Mouse (Mus musculus) liver, embryonic 15.5 days (tissue): ENCODE measurements at regions not wholly inside any gene's neighbourhood (a gene's known extent, or its start where the extent isn't known, plus 50 kb on each side); places are given as distances from the start of the nearest gene placed in this dataset.

Experiments used
- ATAC-seq: fragments of 200-750 bp; cut with Nextera tagmentation; 2 replicates; pipeline ENCODE4 v1.8.0; 2017; ENCODE audit warnings: moderate number of reproducible peaks, mild to moderate bottlenecking, moderate library complexity; ENCODE audit not compliant: insufficient read depth
- H3K27ac ChIP-seq: fragments of 300-500 bp; sonication (generic); replicated peaks from 2 replicates; pipeline ENCODE4 v1.5.1; 2015; ENCODE audit warnings: mild to moderate bottlenecking, inconsistent platforms
- H3K27me3 ChIP-seq: fragments of 300-500 bp; sonication (generic); 2 replicates; pipeline ENCODE4 v1.6.1; 2015; ENCODE audit warnings: mild to moderate bottlenecking, inconsistent platforms
- H3K36me3 ChIP-seq: fragments of 300-500 bp; sonication (generic); replicated peaks from 2 replicates; pipeline ENCODE4 v1.6.1; 2015; ENCODE audit warnings: moderate library complexity, mild to moderate bottlenecking, inconsistent platforms
- H3K4me1 ChIP-seq: fragments of 300-500 bp; sonication (generic); replicated peaks from 2 replicates; pipeline ENCODE4 v1.6.1; 2015; ENCODE audit warnings: inconsistent platforms
- H3K4me2 ChIP-seq: fragments of 300-500 bp; sonication (generic); 2 replicates; pipeline ENCODE4 v1.6.1; 2015; ENCODE audit warnings: moderate library complexity, mild to moderate bottlenecking, inconsistent platforms
- H3K4me3 ChIP-seq: fragments of 300-500 bp; sonication (generic); replicated peaks from 2 replicates; pipeline ENCODE4 v1.5.1; 2015; ENCODE audit warnings: mild to moderate bottlenecking, inconsistent platforms
- H3K9ac ChIP-seq: fragments of 300-500 bp; sonication (generic); 2 replicates; pipeline ENCODE4 v1.6.1; 2015; ENCODE audit warnings: moderate library complexity, mild to moderate bottlenecking, inconsistent platforms
- H3K9me3 ChIP-seq: fragments of 300-500 bp; sonication (generic); replicated peaks from 2 replicates; pipeline ENCODE4 v1.6.1; 2016; ENCODE audit warnings: inconsistent platforms
- WGBS: fragments of 180-500 bp; shearing (Covaris S2); methylation state at CpG from one replicate; pipeline ENCODE4 v1.1.7; 2015; ENCODE audit warnings: mixed read lengths; ENCODE audit not compliant: insufficient replicate concordance; 5-methylcytosine and 5-hydroxymethylcytosine counted together

DNA sequence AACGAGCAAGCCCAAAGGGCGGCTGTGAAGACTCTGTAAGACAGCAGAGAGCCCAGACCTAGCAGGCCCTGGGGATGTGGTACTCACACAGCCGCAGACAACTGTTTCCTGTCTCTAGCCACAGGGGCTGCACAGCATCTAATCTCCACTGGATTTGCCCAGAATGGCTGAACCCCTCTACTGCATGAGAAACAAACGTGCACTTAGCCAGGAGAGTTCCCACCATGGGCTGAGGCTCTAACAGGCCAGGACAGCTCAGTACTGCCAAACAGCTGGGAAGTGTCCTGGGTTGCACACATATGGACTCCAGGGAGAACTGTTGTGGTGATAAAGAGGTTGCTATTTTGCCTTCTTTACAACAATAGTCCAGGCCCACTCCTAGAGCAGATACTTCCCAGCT lies 204.1 kb upstream of the Daam1 start:
- H3K4me3 ChIP-seq = no peak overlapping the region
- no peak for ATAC-seq
- no peak overlapping the region for H3K4me2 ChIP-seq
- H3K27ac ChIP-seq = no peak overlapping the region
- WGBS = 5% methylated on average over 4 of the region's 4 CpGs
- H3K4me1 ChIP-seq = no peaks in the 10 kb centered on the region
- H3K9me3 ChIP-seq = no peaks in the 10 kb centered on the region
- H3K9ac ChIP-seq = no peak overlapping the region
- H3K27me3 ChIP-seq = no peaks in the 10 kb centered on the region
- no peaks in the 10 kb centered on the region for H3K36me3 ChIP-seq

DNA sequence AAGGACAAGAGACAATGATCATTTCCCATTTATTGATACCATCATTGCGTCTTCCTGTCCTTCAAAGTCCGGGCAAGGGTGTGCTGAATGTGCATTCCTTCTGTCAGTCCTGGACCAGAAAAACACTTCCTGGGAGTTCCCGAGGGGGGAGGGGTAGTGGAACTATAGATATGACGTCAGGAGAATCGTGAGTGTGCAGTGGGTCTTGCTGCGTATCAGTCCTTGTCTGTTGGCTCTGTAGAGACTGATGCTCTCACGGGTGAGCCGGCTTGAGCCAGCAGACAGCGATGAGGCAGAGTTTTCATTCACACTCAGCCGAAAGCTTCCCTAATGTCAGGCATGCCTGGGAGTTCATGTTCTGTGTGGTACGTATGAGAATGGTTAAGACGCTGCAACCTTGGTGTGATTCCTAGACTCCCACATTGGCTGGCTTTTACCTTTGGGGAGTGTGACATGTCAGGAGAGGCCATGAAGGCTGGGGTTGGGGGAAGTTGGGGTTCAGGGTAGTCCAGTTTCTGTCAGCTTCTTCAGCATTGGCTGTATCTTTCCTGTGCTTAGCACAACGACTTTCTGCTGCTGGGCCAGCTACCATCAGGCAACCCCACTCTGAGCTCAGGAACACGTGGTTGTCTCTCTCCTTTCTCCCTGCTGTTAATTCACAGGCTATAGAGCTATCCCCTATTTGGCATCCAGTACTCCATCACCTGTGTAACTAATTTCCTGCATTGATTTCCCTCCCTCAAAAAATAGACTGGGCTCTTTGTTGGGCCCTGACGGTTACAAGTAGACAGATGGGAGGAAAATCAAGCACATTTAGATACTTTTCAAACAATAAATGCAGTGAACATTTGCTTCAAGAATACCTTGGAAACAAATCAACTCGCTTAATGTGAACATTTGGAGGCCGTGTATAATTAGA lies 203.2 kb upstream of the Daam1 start:
- Histone ChIP-seq H3K4me1 (no peaks in the 10 kb centered on the region), H3K9ac (no peak overlapping the region), H3K9me3 (no peaks in the 10 kb centered on the region), H3K27me3 (no peaks in the 10 kb centered on the region), H3K36me3 (no peaks in the 10 kb centered on the region), H3K4me3 (no peak overlapping the region), H3K27ac (no peak overlapping the region), H3K4me2 (no peak overlapping the region)
- WGBS = 50% methylated on average over 17 of the region's 17 CpGs
- ATAC-seq = no peak

DNA sequence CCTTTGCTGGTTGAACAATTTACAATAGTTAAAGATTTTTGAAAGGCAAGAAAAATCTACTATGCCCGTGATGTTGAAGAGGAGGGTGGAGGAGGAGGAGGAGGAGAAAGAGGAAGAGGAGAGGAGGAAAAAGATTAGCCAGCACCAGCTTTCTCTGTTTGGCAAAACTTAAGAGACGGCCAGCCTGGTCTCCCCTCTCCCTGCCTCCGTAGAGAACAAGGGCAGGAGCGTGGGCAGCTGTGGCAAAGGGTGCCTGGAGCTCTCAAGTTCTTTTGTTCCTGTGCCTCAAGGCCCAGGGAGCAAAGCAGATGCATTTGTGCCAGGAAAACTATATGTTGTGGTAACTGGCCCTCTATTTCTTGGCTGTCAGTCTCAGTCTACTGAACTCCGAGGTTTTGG lies 202.5 kb upstream of the Daam1 start:
- no peak overlapping the region for H3K4me2 ChIP-seq
- H3K27me3 ChIP-seq = no peaks in the 10 kb centered on the region
- H3K36me3 ChIP-seq = no peaks in the 10 kb centered on the region
- no peak overlapping the region for H3K27ac ChIP-seq
- no peak overlapping the region for H3K4me3 ChIP-seq
- no peak for ATAC-seq
- 54% methylated on average over 5 of the region's 5 CpGs for WGBS
- H3K9me3 ChIP-seq = no peaks in the 10 kb centered on the region
- no peak overlapping the region for H3K9ac ChIP-seq
- H3K4me1 ChIP-seq = no peaks in the 10 kb centered on the region

DNA sequence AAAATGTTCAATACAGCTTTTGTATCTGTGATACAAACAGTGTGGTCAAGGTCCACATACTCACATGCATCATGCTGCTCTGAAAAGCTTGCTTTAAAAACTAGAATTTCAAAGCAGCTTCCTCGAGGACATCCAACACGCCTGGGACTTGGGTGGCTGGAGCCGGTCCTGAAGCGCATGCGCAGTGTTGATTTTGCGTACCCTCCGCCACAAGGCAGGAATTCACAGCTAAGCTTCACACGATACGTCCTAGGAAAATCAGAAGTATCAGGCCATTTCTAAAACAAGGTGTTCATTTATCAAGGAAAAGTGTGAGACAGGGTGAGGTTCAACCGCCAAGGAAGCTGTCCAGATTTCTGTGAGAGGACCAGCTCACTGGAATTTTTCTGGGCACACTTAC lies 202.1 kb upstream of the Daam1 start:
- no peak overlapping the region for H3K4me2 ChIP-seq
- H3K4me1 ChIP-seq = no peaks in the 10 kb centered on the region
- H3K27ac ChIP-seq = no peak overlapping the region
- no peak overlapping the region for H3K4me3 ChIP-seq
- WGBS = 78% methylated on average over 10 of the region's 10 CpGs
- no peak overlapping the region for H3K9ac ChIP-seq
- no peak for ATAC-seq
- no peaks in the 10 kb centered on the region for H3K36me3 ChIP-seq
- no peaks in the 10 kb centered on the region for H3K9me3 ChIP-seq
- no peaks in the 10 kb centered on the region for H3K27me3 ChIP-seq

DNA sequence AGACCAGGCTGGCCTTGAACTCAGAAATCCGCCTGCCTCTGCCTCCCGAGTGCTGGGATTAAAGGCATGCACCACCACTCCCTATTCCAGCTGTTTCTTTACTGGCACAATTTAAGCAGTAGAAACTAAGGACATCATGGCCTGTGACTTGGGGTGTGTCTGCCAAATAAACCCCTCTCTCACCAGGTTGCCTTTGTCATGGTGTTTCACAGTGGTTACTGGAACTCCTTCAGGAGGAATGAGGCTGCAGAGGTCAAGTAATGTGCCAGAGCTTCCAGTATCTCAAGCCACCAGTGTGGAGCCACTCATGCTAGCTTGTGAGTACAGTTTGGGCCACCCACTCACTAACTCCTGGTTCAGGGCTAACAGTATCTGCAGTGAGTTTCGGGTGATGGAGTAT lies 200.5 kb upstream of the Daam1 start:
- ATAC-seq = no peak
- Histone ChIP-seq H3K4me1 (no peaks in the 10 kb centered on the region), H3K4me2 (no peak overlapping the region), H3K36me3 (no peaks in the 10 kb centered on the region), H3K27ac (no peak overlapping the region), H3K4me3 (no peak overlapping the region), H3K27me3 (no peaks in the 10 kb centered on the region), H3K9ac (no peak overlapping the region), H3K9me3 (no peaks in the 10 kb centered on the region)
- WGBS = 53% methylated on average over 3 of the region's 3 CpGs

DNA sequence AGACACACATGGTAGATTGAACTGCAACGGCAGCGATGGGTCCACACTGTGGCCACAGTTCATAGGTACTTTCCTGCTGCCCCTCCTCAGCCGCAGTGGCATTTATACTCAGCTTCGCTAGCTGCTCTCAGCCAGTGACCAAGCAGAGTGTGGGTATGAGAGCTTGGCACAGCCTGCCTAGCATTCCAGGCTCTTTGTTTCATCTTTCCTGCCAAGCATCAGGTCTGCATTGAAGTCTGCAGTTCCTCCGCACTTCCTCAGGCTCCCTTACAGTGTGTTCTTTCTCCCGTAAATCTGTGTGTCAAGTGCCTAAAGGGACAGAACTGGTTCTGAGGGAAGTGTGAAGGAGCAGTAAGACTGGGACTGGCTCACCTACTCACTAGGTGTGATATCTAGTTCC lies 194.6 kb upstream of the Daam1 start:
- H3K27ac ChIP-seq = no peak overlapping the region
- H3K27me3 ChIP-seq = no peaks in the 10 kb centered on the region
- no peaks in the 10 kb centered on the region for H3K4me1 ChIP-seq
- no peak overlapping the region for H3K4me3 ChIP-seq
- H3K36me3 ChIP-seq = no peaks in the 10 kb centered on the region
- no peaks in the 10 kb centered on the region for H3K9me3 ChIP-seq
- no peak overlapping the region for H3K9ac ChIP-seq
- no peak for ATAC-seq
- 83% methylated on average over 6 of the region's 6 CpGs for WGBS
- H3K4me2 ChIP-seq = no peak overlapping the region

DNA sequence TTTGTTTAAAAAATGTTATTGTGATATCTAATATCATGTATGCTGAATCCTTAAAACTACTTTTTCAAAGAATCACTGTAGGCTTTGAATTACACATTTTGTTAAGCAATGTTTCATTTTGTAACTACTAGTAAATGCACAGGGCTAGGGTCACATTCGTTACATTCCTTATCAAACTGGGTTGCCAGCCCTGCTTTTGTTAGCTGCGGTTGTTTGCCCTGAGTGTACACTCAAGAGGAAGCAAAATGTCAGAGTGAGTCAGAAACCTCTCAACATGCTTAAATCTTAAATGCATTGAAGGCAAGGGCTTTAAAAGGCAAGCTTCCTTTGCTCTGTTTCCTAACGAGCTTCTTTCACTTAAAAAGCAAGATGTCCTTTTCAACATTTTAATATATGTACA lies 193.6 kb upstream of the Daam1 start:
- WGBS = 37% methylated on average over 3 of the region's 3 CpGs
- Histone ChIP-seq H3K4me3 (no peak overlapping the region), H3K9ac (no peak overlapping the region), H3K36me3 (no peaks in the 10 kb centered on the region), H3K27me3 (no peaks in the 10 kb centered on the region), H3K9me3 (no peaks in the 10 kb centered on the region), H3K4me2 (no peak overlapping the region), H3K27ac (no peak overlapping the region), H3K4me1 (no peaks in the 10 kb centered on the region)
- ATAC-seq = no peak

DNA sequence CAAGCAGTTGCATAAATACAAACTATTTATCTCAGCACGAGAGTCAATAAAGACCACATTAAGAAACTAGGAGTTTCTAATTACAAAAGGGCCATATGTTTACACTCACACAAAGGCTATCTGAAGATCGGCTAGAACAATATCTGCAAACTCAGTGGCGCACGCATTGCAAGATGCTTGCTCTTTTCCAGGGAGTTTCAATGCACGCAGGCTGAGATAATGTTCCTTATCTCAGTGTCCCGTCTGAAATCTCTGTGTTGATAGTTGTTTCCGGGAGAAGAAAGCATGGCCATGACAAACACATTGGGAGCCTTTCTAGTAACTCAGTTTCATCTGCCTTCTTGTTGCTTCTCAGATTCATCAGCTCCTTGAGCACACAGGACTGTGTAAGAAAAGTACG lies 192.6 kb upstream of the Daam1 start:
- H3K4me1 ChIP-seq = no peaks in the 10 kb centered on the region
- no peak overlapping the region for H3K4me2 ChIP-seq
- H3K36me3 ChIP-seq = no peaks in the 10 kb centered on the region
- no peaks in the 10 kb centered on the region for H3K27me3 ChIP-seq
- no peak for ATAC-seq
- 44% methylated on average over 8 of the region's 8 CpGs for WGBS
- no peaks in the 10 kb centered on the region for H3K9me3 ChIP-seq
- no peak overlapping the region for H3K27ac ChIP-seq
- H3K9ac ChIP-seq = no peak overlapping the region
- H3K4me3 ChIP-seq = no peak overlapping the region

DNA sequence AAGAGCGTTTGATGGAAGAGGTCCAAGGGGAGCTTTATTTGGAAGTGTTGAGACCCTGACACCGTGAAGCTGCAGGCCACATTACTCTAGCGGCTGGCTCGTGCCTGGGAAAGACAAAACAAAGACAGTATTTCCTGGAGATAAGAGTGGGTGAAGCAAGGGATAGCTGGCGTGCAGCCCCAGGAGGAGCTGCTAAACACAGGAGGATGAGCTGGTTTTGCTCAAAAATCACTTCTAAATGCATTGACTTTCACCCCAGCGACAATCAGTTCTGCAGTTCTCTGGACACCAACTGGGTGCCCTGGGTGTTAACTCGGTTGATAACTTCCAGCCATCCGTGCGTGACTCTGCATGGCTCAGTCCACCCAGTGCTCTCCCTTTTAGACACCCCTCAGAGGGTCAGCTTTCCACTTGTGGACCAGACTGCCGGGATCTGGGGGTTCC lies 190.8 kb upstream of the Daam1 start:
- H3K9ac ChIP-seq = no peak overlapping the region
- no peaks in the 10 kb centered on the region for H3K4me1 ChIP-seq
- no peaks in the 10 kb centered on the region for H3K27me3 ChIP-seq
- no peaks in the 10 kb centered on the region for H3K9me3 ChIP-seq
- ATAC-seq = no peak
- 39% methylated on average over 10 of the region's 10 CpGs for WGBS
- H3K4me2 ChIP-seq = no peak overlapping the region
- H3K36me3 ChIP-seq = no peaks in the 10 kb centered on the region
- H3K27ac ChIP-seq = no peak overlapping the region
- H3K4me3 ChIP-seq = no peak overlapping the region

DNA sequence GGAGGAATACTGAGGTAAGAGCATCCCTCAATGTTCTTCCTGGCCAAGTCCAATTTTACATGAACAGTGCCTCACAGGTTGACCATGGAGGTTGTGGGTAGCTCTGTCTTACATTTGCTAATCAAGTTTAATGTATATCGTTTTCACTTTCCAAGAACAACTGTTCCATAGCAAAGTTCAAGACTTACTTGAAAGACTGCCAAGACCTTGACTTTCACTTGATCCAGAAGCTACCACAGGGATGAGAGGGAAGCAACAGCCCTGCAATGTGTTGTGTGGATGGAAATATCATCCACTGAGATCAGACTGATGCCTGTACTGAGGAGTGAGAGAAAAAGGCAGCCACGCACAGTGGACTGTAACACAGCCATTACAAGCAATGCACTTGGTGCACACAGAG lies 189.4 kb upstream of the Daam1 start:
- H3K4me2 ChIP-seq = no peak overlapping the region
- H3K9me3 ChIP-seq = no peaks in the 10 kb centered on the region
- H3K4me3 ChIP-seq = no peak overlapping the region
- no peak for ATAC-seq
- no peak overlapping the region for H3K9ac ChIP-seq
- WGBS = 70% methylated on average over 2 of the region's 2 CpGs
- H3K36me3 ChIP-seq = no peaks in the 10 kb centered on the region
- no peaks in the 10 kb centered on the region for H3K4me1 ChIP-seq
- H3K27ac ChIP-seq = no peak overlapping the region
- no peaks in the 10 kb centered on the region for H3K27me3 ChIP-seq

DNA sequence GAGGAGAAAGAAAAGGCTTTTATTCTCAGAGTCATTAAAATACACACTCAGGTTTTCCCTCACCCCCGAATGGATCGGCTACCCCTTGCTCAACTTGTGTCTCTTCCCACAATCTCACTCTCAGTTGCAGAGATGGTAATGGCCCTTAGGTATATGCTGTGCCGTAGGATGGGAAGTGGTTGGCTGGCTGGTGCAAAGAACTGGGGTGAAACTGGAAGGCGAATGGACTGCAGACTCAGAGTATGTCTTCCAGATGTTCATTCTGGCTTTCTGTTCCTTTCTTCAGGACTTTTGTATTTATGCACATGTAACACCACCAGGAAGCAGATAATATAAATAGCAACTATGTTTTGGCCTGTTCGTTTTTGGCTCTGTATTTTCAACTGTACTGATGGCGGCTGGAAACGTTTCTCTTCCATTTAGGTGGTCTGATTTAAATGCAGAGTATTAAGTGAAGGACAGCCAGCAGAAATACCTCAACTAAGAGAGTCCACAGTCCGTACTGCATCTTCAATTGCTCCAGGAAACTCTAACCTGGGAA lies 188.0 kb upstream of the Daam1 start:
- Histone ChIP-seq H3K9me3 (no peaks in the 10 kb centered on the region), H3K36me3 (no peaks in the 10 kb centered on the region), H3K9ac (no peak overlapping the region), H3K4me1 (no peaks in the 10 kb centered on the region), H3K27ac (no peak overlapping the region), H3K27me3 (no peaks in the 10 kb centered on the region), H3K4me2 (no peak overlapping the region), H3K4me3 (no peak overlapping the region)
- ATAC-seq = no peak
- 59% methylated on average over 8 of the region's 8 CpGs for WGBS

DNA sequence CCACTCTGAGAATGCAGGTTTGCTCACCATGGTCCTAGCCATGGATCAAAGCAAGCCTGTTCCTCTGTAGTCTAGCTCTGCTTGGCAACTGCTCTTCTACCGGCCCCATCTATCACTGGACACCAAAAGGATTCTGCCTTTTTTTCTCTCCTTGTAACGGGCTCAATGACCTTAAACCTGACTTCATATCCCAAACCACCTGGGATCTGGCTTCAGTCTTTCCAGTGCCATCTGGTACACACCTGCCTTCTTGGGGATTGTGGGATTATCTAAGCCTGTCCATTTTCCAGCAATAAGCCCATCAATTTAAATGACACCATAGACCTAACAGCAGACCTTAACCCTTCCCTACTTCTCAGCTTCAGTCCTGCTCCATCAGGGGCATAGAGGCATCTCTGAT lies 179.6 kb upstream of the Daam1 start:
- no peaks in the 10 kb centered on the region for H3K36me3 ChIP-seq
- ATAC-seq = no peak
- WGBS = 45% methylated on average over 2 of the region's 2 CpGs

More for the DNA sequence above, 179.6 kb upstream of the Daam1 start:
- Histone ChIP-seq H3K4me3 (no peak overlapping the region), H3K4me2 (no peak overlapping the region), H3K4me1 (no peaks in the 10 kb centered on the region), H3K27ac (no peak overlapping the region), H3K9ac (no peak overlapping the region), H3K9me3 (no peaks in the 10 kb centered on the region), H3K27me3 (no peaks in the 10 kb centered on the region)
